Mouse (Mus musculus): ENCODE results near the gene Polr3c.
"Not testable (repeated sequence)": the region's sequence is repeated elsewhere in the genome, so short reads cannot be mapped to it uniquely, and the experiment has no call there.

Gene Polr3c

DNA sequence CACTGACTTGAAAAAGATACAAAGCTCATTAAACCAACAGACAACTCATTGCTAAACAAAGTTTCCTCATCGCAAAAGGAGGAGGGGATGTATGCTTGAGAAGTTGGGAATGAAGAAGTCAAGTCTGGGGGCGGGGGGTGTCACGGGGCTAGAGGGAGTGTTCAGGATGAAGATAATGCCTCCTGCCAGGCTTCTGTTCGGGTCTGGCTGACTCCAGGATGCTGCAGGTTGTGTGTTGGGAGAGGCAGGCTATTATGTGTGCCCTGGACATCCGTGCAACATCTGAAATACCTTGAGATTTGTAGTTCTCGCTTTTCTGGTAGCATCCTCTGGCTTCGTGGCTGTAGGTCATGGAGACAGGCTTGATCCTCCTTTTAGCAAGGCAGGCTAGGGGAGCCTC lies 49.0 kb downstream of the Polr3c start:
- no peak for DNase-seq (ENCODE audit: low read depth, low spot score)

- no peak for DNase-seq (ENCODE audit: low read depth, low spot score)
Observed at GRCm38 (mm10) chr3:96675690-96676089, 51.7 kb downstream of the Polr3c start.

- no peak for DNase-seq (ENCODE audit: low read depth, low spot score)
Observed at GRCm38 (mm10) chr3:96675171-96675570, 52.3 kb downstream of the Polr3c start.

GRCm38 (mm10) chr3:96674442-96674841 lies 53.0 kb downstream of the Polr3c start:
- peak; percentile 68 for DNase-seq (ENCODE audit: low read depth, low spot score)

DNA sequence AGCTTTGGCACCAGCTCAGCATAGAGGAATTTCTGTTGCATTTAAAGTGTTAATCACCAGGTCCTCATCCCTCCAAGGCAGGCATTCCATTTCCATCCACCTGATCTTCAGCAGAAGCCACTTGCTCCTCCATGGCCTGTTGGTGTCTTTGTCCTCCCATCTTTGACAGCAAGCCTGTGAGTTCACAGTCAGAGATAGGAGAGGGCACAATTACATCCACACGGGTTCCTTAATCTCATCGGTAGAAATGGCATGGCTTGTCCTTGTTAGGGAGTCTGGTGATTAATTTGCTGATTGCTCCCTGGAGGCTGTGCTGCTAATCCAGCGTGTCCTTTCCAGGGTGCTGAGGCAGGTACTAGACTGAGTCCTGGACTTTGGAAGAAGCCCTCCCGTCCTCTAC lies 53.9 kb downstream of the Polr3c start:
- DNase-seq (ENCODE audit: low read depth, low spot score), result no peak

- DNase-seq (ENCODE audit: low read depth, low spot score), result no peak
Observed at GRCm38 (mm10) chr3:96671519-96671918, 55.9 kb downstream of the Polr3c start.

DNA sequence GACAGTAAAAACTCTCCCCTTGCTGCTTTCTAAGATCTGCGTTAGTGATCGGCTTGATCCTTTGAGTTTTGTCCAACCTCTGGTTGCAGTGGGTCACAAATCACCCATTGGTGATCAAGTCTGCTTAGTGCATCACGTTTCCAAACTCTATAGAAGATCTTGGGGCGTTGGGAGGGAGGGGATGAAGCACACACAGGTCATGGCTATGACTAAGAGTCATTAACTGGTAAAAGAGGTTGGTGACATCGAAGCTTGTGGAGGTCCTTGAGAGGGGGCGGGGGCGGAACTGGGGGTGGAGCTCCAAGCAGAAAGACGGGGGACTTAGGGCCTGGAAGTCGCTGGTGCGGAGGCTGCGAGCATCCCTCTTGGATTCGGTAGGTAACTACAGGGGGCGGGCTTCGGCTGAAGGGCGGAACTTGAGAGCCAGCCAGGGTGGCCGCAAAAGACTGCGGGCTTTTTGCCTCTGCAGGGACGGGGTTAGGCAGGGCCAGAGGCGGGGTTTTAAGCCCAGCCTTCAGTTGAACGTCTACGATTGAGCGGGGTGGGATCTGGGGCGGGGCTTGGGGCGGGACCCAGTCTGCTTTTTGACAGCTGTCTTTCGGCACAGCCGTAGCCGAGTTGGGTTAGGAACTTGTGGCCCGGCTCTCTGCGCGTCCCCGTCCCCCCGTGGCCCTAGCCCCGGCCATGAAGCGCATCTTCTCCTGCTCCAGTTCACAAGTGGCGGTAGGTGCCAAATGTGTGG lies 57.5 kb downstream of the Polr3c start, which contains the start of gene Ankrd35:
Ankrd35 (plus strand) TSS at position 405 of the 742 bp plus-strand sequence.
- peak; percentile 83 for DNase-seq (ENCODE audit: low read depth, low spot score)

DNA sequence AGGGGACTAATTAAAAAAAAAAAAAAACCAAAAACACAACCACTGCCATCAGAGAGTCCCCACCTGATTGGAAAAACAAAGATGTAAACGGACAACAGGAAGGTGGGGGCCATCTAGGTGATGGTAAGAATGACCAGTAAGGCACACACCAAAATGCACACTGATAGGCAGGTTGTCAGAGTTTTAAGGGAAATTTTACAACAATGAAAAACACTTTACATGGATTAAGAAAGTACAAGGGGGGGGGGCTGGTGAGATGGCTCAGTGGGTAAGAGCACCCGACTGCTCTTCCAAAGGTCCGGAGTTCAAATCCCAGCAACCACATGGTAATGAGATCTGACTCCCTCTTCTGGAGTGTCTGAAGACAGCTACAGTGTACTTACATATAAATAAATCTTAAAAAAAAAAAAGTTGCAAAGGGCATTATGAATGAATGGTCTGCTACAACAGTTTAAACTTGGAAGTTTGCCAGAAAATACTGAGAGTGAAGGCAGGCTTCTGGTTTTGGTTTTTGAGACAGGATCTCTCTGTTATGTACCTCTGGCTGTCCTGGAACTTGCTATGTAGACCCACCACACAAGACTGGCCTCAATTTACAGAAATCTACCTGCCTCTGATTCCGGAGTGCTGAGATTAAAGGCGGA lies 58.9 kb downstream of the Polr3c start:
- no peak for DNase-seq (ENCODE audit: low read depth, low spot score)

DNA sequence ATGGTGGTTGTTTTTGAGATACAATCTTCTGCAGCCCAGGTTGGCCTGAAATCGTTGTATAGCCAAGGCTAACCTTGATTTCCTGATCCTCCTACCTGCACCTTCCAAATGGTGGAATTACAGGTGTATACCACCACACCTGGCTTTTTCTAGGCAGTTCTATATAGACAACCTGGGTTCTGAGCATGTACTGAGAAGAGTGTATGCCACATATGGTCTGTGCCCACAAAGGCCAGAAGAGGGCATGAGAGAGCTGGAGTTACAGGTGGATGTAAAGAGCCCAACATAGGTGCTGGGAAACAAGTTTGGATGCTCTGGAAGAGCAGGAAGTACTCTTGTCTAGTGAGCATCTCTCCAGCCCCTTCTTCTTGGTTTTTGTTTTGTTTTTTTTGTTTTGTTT lies 60.1 kb downstream of the Polr3c start:
- no peak for DNase-seq (ENCODE audit: low read depth, low spot score)

DNA sequence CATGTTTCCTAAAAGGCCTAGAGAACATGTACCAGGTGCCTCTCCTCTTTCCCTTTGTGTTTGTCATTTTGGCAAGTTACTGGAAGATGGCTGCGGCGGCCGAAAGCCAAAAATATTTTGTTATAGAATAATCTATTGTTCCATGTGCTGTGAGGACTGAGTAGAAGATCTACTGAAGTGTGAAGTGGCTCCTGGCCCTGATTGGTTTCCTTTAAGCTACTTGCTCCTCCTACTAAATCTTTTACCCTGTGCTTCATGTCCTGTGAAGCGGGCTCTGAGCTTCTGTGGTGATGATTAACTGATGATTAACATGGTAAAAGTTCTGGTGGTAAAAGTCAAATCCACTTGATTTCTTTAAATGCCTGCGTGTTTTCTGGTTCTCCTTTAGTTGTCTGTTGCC lies 60.5 kb downstream of the Polr3c start:
- DNase-seq (ENCODE audit: low read depth, low spot score), result no peak

GRCm38 (mm10) chr3:96665732-96666363 lies 61.6 kb downstream of the Polr3c start:
- DNase-seq (ENCODE audit: low read depth, low spot score), result not testable (repeated sequence)

- peak; percentile 91 for DNase-seq (ENCODE audit: low read depth, low spot score)
Observed at GRCm38 (mm10) chr3:96663432-96664239, 63.8 kb downstream of the Polr3c start.

- no peak for DNase-seq (ENCODE audit: low read depth, low spot score)
Observed at GRCm38 (mm10) chr3:96662731-96663316, 64.6 kb downstream of the Polr3c start.

Measured in forelimb bud, embryonic 11.5 days (tissue).